Mouse (Mus musculus): ENCODE measurements around the gene Csf1.

DNA sequence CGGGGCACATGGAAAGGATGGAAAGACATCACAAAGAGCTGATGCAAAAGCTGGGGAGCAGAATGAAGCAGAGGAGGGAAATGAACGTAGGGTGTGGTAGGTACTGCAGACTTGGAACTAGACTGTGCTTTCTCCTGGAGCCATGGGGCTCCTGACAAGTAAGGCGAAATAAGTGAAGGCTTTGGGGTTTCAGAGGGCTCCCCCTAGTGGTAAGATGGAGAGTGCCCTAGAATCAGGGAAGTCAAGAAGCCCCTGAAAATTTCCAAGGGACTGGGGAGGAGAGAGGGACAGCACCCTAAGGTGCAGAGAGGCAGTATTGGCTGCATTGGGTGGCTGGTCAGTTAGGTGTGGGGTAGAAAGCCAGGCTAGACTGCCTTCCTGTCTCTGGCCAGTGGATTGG is 5.6 kb downstream of the Csf1 start:
- TF ChIP-seq POLR2A (IDR thresholded peaks at IDR 0.05; ENCODE audit: insufficient read depth, low read depth, low read length) (no peak), CTCF (IDR thresholded peaks at IDR 0.05; ENCODE audit: insufficient read depth, low read depth, low read length) (no peak)

All from olfactory bulb, adult 2 months (tissue).